Mouse (Mus musculus): ENCODE data around the gene Mknk2. TPM values are rescaled to one million over a fixed set of nuclear protein-coding genes. Genes with fewer than 3 reads are reported as not detected.

The Mknk2 gene
- total and polyA plus RNA-seq, 3 experiments: 47.4 to 184 (median 87.1) TPM

DNA sequence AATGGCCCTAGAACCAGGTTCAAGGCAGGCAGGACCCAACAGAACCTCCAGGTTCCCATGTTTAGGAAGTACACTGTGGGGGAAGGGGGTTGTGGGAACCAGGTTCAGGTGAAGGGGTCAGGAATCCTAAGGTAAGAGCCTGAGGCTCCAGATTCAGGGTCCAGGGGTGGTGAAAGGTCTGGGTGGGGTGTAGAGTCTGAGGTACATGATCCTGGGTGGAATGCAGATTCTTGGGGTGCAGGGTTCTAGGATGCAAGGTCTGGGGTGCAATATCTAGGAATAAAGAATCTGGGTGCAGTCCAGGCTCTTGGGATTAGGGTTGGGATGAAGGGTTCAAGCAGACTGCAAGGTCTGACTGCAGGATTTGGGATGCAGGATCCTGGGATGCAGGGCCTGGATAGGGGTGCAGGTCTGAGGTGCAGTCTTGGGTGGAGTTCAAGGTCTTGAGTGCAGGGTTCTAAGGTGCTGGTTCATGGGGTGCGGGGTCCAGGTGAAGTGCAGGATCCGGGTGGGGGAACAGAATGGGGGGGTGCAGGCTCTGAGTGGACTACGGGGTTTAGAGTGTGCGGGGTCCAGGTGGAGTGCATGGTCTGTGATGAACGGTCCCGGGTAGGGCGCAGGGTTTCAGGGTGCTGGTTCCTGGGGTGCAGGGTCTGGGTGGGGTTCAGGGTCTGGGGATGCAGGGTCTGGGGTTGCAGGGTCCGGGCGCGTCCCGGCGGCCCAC is 22.3 kb downstream of the Mknk2 start:
- Histone ChIP-seq H3K4me3 (ENCODE audit: control insufficient read depth in 1 of 2, insufficient read depth in 1 of 2, low read depth in 2 of 2, low read length in 2 of 2) (peak overlapping the region; percentile 86 to 92), H3K79me2 (ENCODE audit: control insufficient read depth, insufficient read depth, low read length, poor library complexity) (peaks cover 8% of the 10 kb centered on the region), H3K9me3 (replicated peaks; ENCODE audit: insufficient read depth, low read length) (no peaks in the 10 kb centered on the region), H3K27me3 (ENCODE audit: control insufficient read depth in 1 of 2, insufficient read depth in 2 of 2, low read length in 2 of 2) (no peaks in the 10 kb centered on the region), H3K9ac (ENCODE audit: control insufficient read depth, low read depth, low read length, poor library complexity, severe bottlenecking) (peak overlapping the region; percentile 90), H3K27ac (ENCODE audit: control insufficient read depth, low read depth, low read length) (peak overlapping the region; percentile 34; the same call in 1 of the 2 replicates), H3K36me3 (ENCODE audit: control insufficient read depth in 1 of 2, insufficient read depth in 2 of 2, low read length in 2 of 2) (peaks cover 0 to 9% of the 10 kb centered on the region in 2 experiments; a peak in 2 of 4 replicates), H3K4me1 (ENCODE audit: control insufficient read depth in 1 of 2, insufficient read depth in 2 of 2, low read length in 2 of 2) (peaks cover 3 to 21% of the 10 kb centered on the region in 2 experiments)
- DNase-seq (ENCODE audit: low read depth, low spot score): no peak
- TF ChIP-seq JUND (IDR thresholded peaks at IDR 0.05; ENCODE audit: low read depth, low read length) (no peak), ZNF384 (IDR thresholded peaks at IDR 0.05; ENCODE audit: low read depth, low read length) (no peak), CHD1 (IDR thresholded peaks at IDR 0.05; ENCODE audit: low read depth, low read length) (no peak), MYC (IDR thresholded peaks at IDR 0.05; ENCODE audit: low read depth, low read length) (no peak), USF2 (IDR thresholded peaks at IDR 0.05; ENCODE audit: borderline replicate concordance in 1 of 2, insufficient read depth in 1 of 2, low read depth in 1 of 2, low read length in 2 of 2) (no peak), MXI1 (IDR thresholded peaks at IDR 0.05; ENCODE audit: low read depth, low read length) (no peak), POLR2AphosphoS5 (IDR thresholded peaks at IDR 0.05; ENCODE audit: borderline replicate concordance, low read depth, low read length) (no peak)

DNA sequence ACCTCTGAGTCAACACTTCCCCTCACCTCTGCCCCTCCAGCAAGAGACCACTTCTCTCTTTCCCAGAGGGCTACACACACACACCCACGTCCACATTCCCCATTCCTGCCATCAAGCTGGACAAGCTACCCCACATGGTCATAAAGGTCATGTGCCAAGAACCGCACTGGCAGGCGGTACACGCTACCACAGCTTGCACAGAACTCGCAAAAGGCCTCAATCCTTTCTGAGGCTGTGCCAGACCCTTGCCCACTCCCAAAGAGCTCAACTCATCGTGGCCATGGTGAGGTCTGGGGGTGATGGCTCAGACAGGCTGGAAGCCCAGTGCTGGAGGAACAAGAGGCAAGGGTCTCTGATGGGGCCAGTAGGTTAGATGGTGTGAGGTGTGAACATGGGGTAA is 23.0 kb downstream of the Mknk2 start:
- no peaks in the 10 kb centered on the region for H3K27me3 ChIP-seq (ENCODE audit: control insufficient read depth in 1 of 2, insufficient read depth in 2 of 2, low read length in 2 of 2)
- no peaks in the 10 kb centered on the region for H3K9me3 ChIP-seq (replicated peaks; ENCODE audit: insufficient read depth, low read length)
- peaks cover 3 to 21% of the 10 kb centered on the region in 2 experiments for H3K4me1 ChIP-seq (ENCODE audit: control insufficient read depth in 1 of 2, insufficient read depth in 2 of 2, low read length in 2 of 2)
- no peak for TF ChIP-seq RAD21 (IDR thresholded peaks at IDR 0.05; ENCODE audit: low read depth, low read length)
- TF ChIP-seq UBTF (IDR thresholded peaks at IDR 0.05; ENCODE audit: borderline replicate concordance, insufficient read depth, low read depth, low read length): no peak
- TF ChIP-seq NELFE (IDR thresholded peaks at IDR 0.05; ENCODE audit: low read depth, low read length): no peak
- TF ChIP-seq CHD2 (IDR thresholded peaks at IDR 0.05; ENCODE audit: low read length): no peak
- no peak for TF ChIP-seq TCF12 (IDR thresholded peaks at IDR 0.05; ENCODE audit: low read depth, low read length)
- TF ChIP-seq EP300 (IDR thresholded peaks at IDR 0.05; ENCODE audit: low read depth in 1 of 2, low read length in 2 of 2): no peak
- TF ChIP-seq ZKSCAN1 (IDR thresholded peaks at IDR 0.05; ENCODE audit: low read depth, low read length): no peak
- TF ChIP-seq TAL1 (IDR thresholded peaks at IDR 0.05; ENCODE audit: low read length): no peak
- no peak for TF ChIP-seq JUND (IDR thresholded peaks at IDR 0.05; ENCODE audit: low read depth, low read length)
- no peak for TF ChIP-seq CTCF (IDR thresholded peaks at IDR 0.05 in 2 of 3, conservative IDR thresholded peaks at IDR 0.05 in 1 of 3; ENCODE audit: control insufficient read depth in 1 of 3, insufficient read depth in 1 of 3, low read depth in 2 of 3, low read length in 3 of 3, poor library complexity in 1 of 3, severe bottlenecking in 1 of 3)
- no peak for TF ChIP-seq GABPA (IDR thresholded peaks at IDR 0.05; ENCODE audit: low read depth, low read length)
- DNase-seq (ENCODE audit: low read depth, low spot score): no peak
- H3K79me2 ChIP-seq (ENCODE audit: control insufficient read depth, insufficient read depth, low read length, poor library complexity): peaks cover 8% of the 10 kb centered on the region
- H3K27ac ChIP-seq (ENCODE audit: control insufficient read depth, low read depth, low read length): no peak overlapping the region
- H3K9ac ChIP-seq (ENCODE audit: control insufficient read depth, low read depth, low read length, poor library complexity, severe bottlenecking): no peak overlapping the region
- H3K36me3 ChIP-seq (ENCODE audit: control insufficient read depth in 1 of 2, insufficient read depth in 2 of 2, low read length in 2 of 2): peaks cover 0 to 9% of the 10 kb centered on the region in 2 experiments; a peak in 2 of 4 replicates
- no peak overlapping the region for H3K4me3 ChIP-seq (ENCODE audit: control insufficient read depth in 1 of 2, insufficient read depth in 1 of 2, low read depth in 2 of 2, low read length in 2 of 2)

Data from MEL (cell line).